Mouse (Mus musculus) layer of hippocampus, postnatal 36 days (tissue): Measurements from ENCODE around the gene Gm13691. TPM values are rescaled to one million over a fixed set of nuclear protein-coding genes. Genes with fewer than 3 reads are reported as not detected.
"Not testable (repeated sequence)": the region's sequence is repeated elsewhere in the genome, so short reads cannot be mapped to it uniquely, and the experiment has no call there.

Experiments
- DNase-seq, 2 experiments: peaks; one replicate each; pipeline ENCODE4 v3.0.0; 2022
- total RNA-seq, 2 experiments: library from RNA; stranded (reverse); gene quantifications; 2 replicates each; pipeline ENCODE4 v1.2.3; 2021

Gene Gm13691
- total RNA-seq, 2 experiments from 2014 or later, result 1.7 TPM

GRCm38 (mm10) chr2:84035997-84036396 is 45.6 kb downstream of the Gm13691 start:
- no peak for DNase-seq

- DNase-seq, result no peak
Observed at GRCm38 (mm10) chr2:84037304-84037703, 47.0 kb downstream of the Gm13691 start.

GRCm38 (mm10) chr2:84037943-84038342 is 47.6 kb downstream of the Gm13691 start:
- not testable (repeated sequence) for DNase-seq

- no peak for DNase-seq
Observed at GRCm38 (mm10) chr2:84039277-84039676, 48.9 kb downstream of the Gm13691 start.

Other genes starting within 250 kb of the Gm13691 start
- gene Fam171b, start 177.9 kb upstream of the Gm13691 start, total RNA-seq, result 100 to 1,000 TPM; 191 to 210 TPM
- under 1 TPM in 1 of 2 experiments, not detected in 1; 0.27 TPM for gene Zswim2, start 49.3 kb upstream of the Gm13691 start, total RNA-seq
- gene Gm13698, start 34.9 kb upstream of the Gm13691 start, total RNA-seq, result 1 to 10 TPM; 1.7 TPM
- 1 to 10 TPM; 1.7 TPM for gene Gm13693, start 29.1 kb upstream of the Gm13691 start, total RNA-seq
- 1 to 10 TPM in 1 of 2 experiments, not detected in 1; 1.7 TPM for gene Gm13695, start 23.2 kb upstream of the Gm13691 start, total RNA-seq
- gene Gm13696, start 17.4 kb upstream of the Gm13691 start, total RNA-seq, result 1 to 10 TPM; 1.7 TPM
- gene Gm13694, start 11.6 kb upstream of the Gm13691 start, total RNA-seq, result 1 to 10 TPM; 1.7 TPM
- gene Gm13697, start 5.8 kb upstream of the Gm13691 start, total RNA-seq, result 1 to 10 TPM; 1.7 TPM